Mouse (Mus musculus): Measurements from ENCODE around the gene Acot1. TPM values are rescaled to one million over a fixed set of nuclear protein-coding genes. Genes with fewer than 3 reads are reported as not detected.

Acot1 gene
- polyA plus RNA-seq, 1 experiment, result 2.7 TPM

DNA sequence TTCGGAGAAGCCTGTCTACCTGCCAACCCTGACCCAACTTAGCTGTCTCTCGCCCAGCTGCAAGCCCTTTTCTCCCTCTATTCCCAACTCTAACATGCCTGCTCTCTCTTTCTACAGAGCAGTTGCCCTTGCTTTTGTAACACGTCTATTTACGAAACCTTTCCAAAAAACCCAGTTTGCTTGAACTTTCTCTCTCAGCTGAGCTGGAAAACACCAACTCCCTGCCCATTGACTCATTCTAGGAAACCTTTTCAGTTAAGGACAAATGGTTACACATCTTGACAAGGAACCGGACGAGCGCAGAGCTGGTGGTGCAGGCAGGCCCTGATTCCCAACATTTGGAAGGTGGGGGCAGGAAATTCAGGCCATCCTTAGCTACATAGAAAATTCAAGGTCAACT lies 43.3 kb downstream of the Acot1 start:
- Histone ChIP-seq H3K27me3 (ENCODE audit: control insufficient read depth, insufficient read depth, low read length) (peaks cover 12% of the 10 kb centered on the region), H3K4me3 (ENCODE audit: low read depth, low read length) (no peak overlapping the region), H3K4me1 (ENCODE audit: control insufficient read depth, insufficient read depth, insufficient read length, low read length) (peaks cover 3% of the 10 kb centered on the region; the same call in 1 of the 2 replicates), H3K36me3 (ENCODE audit: control insufficient read depth, insufficient read depth, low read length) (no peaks in the 10 kb centered on the region), H3K27ac (ENCODE audit: insufficient read depth, low read depth, low read length) (no peak overlapping the region)
- WGBS, result 92% methylated on average over 7 of the region's 7 CpGs
- no peak for TF ChIP-seq CTCF (IDR thresholded peaks at IDR 0.05; ENCODE audit: extremely low read depth, insufficient read length, insufficient replicate concordance, low read depth, low read length)
- no peak for TF ChIP-seq POLR2A (IDR thresholded peaks at IDR 0.05; ENCODE audit: low read depth, low read length)

DNA sequence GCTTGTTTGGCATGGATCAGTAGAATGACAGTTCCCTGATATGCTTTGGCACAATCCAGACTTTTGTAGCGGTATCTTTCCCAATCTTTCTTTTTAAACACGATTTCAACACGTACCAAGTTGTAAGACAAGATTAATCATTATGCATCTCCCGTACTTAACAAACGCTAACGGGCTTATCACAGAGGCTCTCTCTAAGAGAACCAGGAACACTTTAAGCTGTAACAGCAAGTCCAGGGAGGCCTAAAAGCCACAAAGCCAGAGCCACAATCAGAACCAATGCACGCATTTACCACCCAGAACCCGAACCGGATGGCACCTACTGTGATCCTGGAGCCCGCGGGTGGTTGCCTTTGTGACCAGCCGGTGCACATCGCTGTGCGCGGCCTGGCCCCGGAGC lies 43.9 kb downstream of the Acot1 start:
- 7% methylated on average over 16 of the region's 16 CpGs for WGBS
- peak overlapping the region; percentile 39 for H3K4me3 ChIP-seq (ENCODE audit: low read depth, low read length)
- no peak overlapping the region for H3K27ac ChIP-seq (ENCODE audit: insufficient read depth, low read depth, low read length)

DNA sequence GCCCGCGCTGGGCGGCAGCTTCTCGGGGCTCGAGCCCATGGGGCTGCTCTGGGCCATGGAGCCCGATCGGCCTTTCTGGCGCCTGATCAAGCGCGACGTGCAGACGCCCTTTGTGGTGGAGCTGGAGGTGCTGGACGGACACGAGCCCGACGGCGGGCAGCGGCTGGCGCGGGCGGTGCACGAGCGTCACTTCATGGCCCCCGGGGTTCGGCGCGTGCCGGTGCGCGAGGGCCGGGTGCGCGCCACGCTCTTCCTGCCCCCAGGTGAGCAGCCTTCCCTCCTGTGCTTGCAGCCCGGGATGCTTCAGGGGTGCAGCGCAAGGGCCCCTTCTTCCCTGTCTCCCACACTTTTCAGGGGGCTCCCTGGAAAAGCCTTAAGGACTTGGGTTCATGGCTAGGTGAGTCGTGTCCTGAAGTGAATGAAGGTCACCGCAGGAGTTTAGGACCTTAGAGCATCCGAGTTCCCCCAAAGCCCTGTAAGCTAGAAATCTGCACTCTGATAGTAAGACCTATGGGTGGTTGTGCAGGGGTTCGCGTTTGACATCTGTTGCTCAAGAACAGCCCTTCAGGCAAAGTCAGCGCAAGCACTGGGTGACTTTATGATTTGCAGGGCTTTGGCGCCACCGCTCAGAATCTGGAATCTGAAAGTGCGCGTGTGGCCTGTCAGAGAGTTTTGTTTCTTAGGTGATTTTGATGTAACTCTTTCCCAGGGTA lies 44.5 kb downstream of the Acot1 start:
- peaks cover 3% of the 10 kb centered on the region; the same call in 1 of the 2 replicates for H3K4me1 ChIP-seq (ENCODE audit: control insufficient read depth, insufficient read depth, insufficient read length, low read length)
- H3K36me3 ChIP-seq (ENCODE audit: control insufficient read depth, insufficient read depth, low read length), result no peaks in the 10 kb centered on the region
- 3% methylated on average over 38 of the region's 46 CpGs for WGBS
- peaks cover 12% of the 10 kb centered on the region for H3K27me3 ChIP-seq (ENCODE audit: control insufficient read depth, insufficient read depth, low read length)
- peak overlapping the region; percentile 39 for H3K4me3 ChIP-seq (ENCODE audit: low read depth, low read length)
- H3K27ac ChIP-seq (ENCODE audit: insufficient read depth, low read depth, low read length), result no peak overlapping the region
- TF ChIP-seq CTCF (IDR thresholded peaks at IDR 0.05; ENCODE audit: extremely low read depth, insufficient read length, insufficient replicate concordance, low read depth, low read length), result no peak
- TF ChIP-seq POLR2A (IDR thresholded peaks at IDR 0.05; ENCODE audit: low read depth, low read length), result no peak

More for the DNA sequence above, 43.9 kb downstream of the Acot1 start:
- Histone ChIP-seq H3K36me3 (ENCODE audit: control insufficient read depth, insufficient read depth, low read length) (no peaks in the 10 kb centered on the region), H3K4me1 (ENCODE audit: control insufficient read depth, insufficient read depth, insufficient read length, low read length) (peaks cover 3% of the 10 kb centered on the region; the same call in 1 of the 2 replicates), H3K27me3 (ENCODE audit: control insufficient read depth, insufficient read depth, low read length) (peaks cover 12% of the 10 kb centered on the region)
- TF ChIP-seq POLR2A (IDR thresholded peaks at IDR 0.05; ENCODE audit: low read depth, low read length), result no peak
- no peak for TF ChIP-seq CTCF (IDR thresholded peaks at IDR 0.05; ENCODE audit: extremely low read depth, insufficient read length, insufficient replicate concordance, low read depth, low read length)

DNA sequence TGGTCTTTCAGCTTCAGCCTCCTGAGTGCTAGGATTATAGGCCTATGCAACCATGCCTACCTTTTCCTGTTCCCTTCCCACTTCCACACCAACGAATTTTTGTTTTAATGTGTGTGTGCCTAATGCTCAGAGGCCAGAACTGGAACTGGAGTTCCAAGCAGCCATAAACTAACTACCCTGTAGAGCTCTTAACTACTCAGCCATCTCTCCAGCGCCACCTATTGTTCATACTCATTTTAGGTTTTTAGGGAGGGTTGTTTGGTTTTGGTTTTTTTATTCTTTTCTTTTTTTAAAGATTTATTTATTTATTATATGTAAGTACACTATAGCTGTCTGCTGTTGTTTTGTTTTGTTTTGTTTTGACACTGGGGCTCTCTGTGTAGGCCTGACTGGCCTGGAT lies 51.7 kb downstream of the Acot1 start:
- no peak overlapping the region for H3K4me3 ChIP-seq (ENCODE audit: low read depth, low read length)
- 12% methylated on average over 2 of the region's 2 CpGs for WGBS
- TF ChIP-seq CTCF (IDR thresholded peaks at IDR 0.05; ENCODE audit: extremely low read depth, insufficient read length, insufficient replicate concordance, low read depth, low read length) (no peak), POLR2A (IDR thresholded peaks at IDR 0.05; ENCODE audit: low read depth, low read length) (no peak)
- H3K27me3 ChIP-seq (ENCODE audit: control insufficient read depth, insufficient read depth, low read length), result no peaks in the 10 kb centered on the region; the same call in 1 of the 2 replicates
- no peak overlapping the region for H3K27ac ChIP-seq (ENCODE audit: insufficient read depth, low read depth, low read length)
- H3K36me3 ChIP-seq (ENCODE audit: control insufficient read depth, insufficient read depth, low read length), result no peaks in the 10 kb centered on the region
- H3K4me1 ChIP-seq (ENCODE audit: control insufficient read depth, insufficient read depth, insufficient read length, low read length), result no peaks in the 10 kb centered on the region

DNA sequence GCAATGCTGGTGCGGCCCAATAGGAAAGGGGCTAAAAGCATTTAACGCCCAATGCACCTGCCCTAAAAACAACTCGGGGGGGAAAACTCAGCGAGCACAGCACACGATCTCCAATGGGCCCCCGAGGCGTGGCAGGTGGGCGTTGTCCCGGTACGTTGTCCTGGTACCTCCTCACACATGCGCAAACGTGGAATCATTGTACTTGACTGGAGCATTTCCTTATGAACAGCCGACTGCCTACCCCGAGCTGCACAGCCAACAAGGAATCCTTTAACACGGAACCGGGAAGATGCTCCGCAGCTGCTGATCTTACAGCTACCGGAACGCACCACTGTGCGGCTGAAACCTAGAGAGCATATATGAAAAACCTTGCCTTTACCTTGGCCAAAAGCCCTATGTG lies 53.0 kb downstream of the Acot1 start:
- Histone ChIP-seq H3K27me3 (ENCODE audit: control insufficient read depth, insufficient read depth, low read length) (no peaks in the 10 kb centered on the region; the same call in 1 of the 2 replicates), H3K4me1 (ENCODE audit: control insufficient read depth, insufficient read depth, insufficient read length, low read length) (no peaks in the 10 kb centered on the region), H3K4me3 (ENCODE audit: low read depth, low read length) (no peak overlapping the region), H3K36me3 (ENCODE audit: control insufficient read depth, insufficient read depth, low read length) (no peaks in the 10 kb centered on the region), H3K27ac (ENCODE audit: insufficient read depth, low read depth, low read length) (no peak overlapping the region)
- 81% methylated on average over 20 of the region's 20 CpGs for WGBS
- no peak for TF ChIP-seq CTCF (IDR thresholded peaks at IDR 0.05; ENCODE audit: extremely low read depth, insufficient read length, insufficient replicate concordance, low read depth, low read length)
- no peak for TF ChIP-seq POLR2A (IDR thresholded peaks at IDR 0.05; ENCODE audit: low read depth, low read length)

DNA sequence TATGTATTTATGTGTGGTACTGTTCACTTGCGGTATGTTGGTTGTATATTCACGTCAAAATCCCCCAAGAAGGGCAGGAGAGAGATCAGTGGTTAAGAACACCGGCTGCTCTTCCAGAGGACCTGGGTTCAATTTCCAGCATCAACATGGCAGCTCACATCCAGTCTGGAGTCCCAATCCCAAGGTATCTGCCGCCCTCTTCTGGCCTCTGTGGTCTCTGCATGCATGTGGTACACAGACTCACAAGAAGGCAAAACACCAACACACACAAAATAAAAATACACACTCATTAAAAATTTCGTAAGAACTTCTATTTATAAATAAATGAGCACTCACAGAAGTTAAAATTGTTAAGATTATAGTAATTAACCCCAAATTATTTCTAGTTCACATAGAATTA lies 53.9 kb downstream of the Acot1 start:
- Histone ChIP-seq H3K36me3 (ENCODE audit: control insufficient read depth, insufficient read depth, low read length) (no peaks in the 10 kb centered on the region), H3K27ac (ENCODE audit: insufficient read depth, low read depth, low read length) (no peak overlapping the region), H3K4me1 (ENCODE audit: control insufficient read depth, insufficient read depth, insufficient read length, low read length) (no peaks in the 10 kb centered on the region), H3K4me3 (ENCODE audit: low read depth, low read length) (no peak overlapping the region), H3K27me3 (ENCODE audit: control insufficient read depth, insufficient read depth, low read length) (no peaks in the 10 kb centered on the region; the same call in 1 of the 2 replicates)
- TF ChIP-seq CTCF (IDR thresholded peaks at IDR 0.05; ENCODE audit: extremely low read depth, insufficient read length, insufficient replicate concordance, low read depth, low read length) (peak; percentile 50; the same call in 1 of the 2 replicates), POLR2A (IDR thresholded peaks at IDR 0.05; ENCODE audit: low read depth, low read length) (no peak)
- 73% methylated on average over 5 of the region's 5 CpGs for WGBS

DNA sequence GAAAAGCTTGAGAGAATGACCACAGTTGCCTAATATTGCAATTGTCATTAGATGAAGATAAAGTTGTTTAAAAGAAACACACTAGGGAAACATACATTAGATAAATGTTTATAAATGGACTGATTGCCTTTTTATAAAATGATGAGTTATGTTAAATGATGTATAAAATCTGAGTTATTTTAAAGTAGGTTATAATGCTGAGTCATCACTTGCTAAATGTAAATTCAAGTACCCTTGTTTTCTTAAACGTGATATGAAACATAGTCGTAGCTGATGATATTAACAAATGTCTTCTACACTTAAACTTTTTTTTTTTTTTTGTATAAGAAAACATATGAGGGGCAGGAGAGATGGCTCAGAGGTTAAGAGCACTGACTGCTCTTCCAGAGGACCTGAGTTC lies 54.5 kb downstream of the Acot1 start:
- H3K27me3 ChIP-seq (ENCODE audit: control insufficient read depth, insufficient read depth, low read length), result no peaks in the 10 kb centered on the region; the same call in 1 of the 2 replicates
- no peak overlapping the region for H3K27ac ChIP-seq (ENCODE audit: insufficient read depth, low read depth, low read length)
- no peak overlapping the region for H3K4me3 ChIP-seq (ENCODE audit: low read depth, low read length)
- no peaks in the 10 kb centered on the region for H3K36me3 ChIP-seq (ENCODE audit: control insufficient read depth, insufficient read depth, low read length)
- WGBS, result 76% methylated on average over 2 of the region's 2 CpGs
- TF ChIP-seq CTCF (IDR thresholded peaks at IDR 0.05; ENCODE audit: extremely low read depth, insufficient read length, insufficient replicate concordance, low read depth, low read length), result no peak
- H3K4me1 ChIP-seq (ENCODE audit: control insufficient read depth, insufficient read depth, insufficient read length, low read length), result no peaks in the 10 kb centered on the region
